Mouse (Mus musculus): ENCODE data around the gene Abcc6.

The Abcc6 gene

DNA sequence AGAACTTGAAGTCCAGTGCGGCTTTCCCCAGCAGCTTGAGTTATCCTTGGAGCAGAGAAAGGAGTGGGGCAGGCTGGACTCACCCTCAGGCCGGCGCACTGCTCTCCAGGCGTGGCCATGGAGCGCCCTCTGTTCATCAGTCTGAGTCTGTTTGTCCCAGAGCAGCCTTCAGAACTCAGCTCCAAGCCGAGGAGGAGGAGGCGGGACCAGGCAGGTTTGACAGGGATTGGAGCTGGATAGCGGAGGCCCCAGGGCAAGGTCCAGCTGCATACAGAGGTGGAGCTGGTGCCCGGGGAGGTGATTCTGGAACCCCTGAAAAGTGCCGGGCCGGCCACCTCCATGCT lies at the start of gene Abcc6:
Abcc6 (minus strand) TSS at position 158 of the 344 bp plus-strand sequence.
- DNase-seq (ENCODE audit: low read depth, low spot score), result no peak

DNA sequence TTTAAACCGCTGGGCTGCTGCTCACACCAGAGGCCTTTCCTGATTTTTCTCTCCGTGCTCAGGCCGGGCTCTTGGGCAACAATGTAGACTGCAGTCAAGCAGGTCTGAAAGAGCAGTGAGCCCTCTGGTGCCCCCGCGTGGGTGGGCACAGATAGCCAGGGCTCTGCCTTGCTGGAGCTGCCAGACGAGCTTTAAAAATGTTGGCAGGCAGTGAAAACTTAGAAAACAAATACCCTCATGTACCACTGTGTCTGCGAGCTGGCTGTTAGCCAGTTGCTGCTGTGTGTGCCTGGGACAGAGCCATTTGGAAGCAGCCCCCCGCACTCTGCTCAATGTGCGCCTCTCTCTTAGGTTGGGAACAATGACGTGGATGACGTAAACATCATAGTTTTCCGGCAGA lies 47.6 kb upstream of the Abcc6 start:
- DNase-seq (ENCODE audit: low read depth, low spot score), result no peak

DNA sequence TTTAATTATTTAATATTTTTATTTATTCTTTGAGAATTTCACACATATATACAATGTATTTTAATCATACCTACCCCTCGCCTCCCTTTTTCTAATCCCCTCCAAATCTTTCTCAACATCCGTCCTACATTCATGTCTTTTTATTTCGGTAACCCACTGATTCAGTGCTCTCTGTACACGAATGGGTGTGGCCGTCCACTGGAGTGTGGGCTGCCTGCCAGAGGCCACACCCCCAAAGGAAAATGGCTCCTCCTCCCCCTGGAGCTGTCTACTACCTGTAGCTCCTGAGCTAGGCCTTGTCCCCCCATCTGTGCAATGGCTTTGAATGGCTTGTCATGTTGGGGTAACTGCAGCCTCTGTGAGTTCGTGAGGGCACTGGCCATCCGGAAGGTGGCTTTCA lies 46.7 kb upstream of the Abcc6 start:
- no peak for DNase-seq (ENCODE audit: low read depth, low spot score)

DNA sequence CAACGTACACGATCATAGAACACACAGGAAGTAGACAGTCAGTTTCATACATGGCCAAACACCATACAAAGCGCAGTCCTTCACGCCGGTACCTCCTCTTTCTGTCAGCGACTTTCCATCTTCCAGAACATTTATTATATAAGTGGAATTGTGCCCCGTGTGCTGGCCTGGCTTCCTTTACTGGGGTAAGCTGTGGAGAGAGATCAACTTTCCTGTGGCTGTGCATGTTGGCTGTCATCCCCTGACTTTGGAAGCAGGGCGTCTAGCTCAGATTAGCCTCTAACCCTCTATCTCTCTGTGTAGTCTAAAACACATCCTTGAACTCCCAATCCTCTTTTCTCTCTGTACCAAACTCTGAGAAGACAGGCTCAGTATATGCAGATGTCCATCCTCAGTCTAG lies 38.7 kb upstream of the Abcc6 start:
- no peak for DNase-seq (ENCODE audit: low read depth, low spot score)

DNA sequence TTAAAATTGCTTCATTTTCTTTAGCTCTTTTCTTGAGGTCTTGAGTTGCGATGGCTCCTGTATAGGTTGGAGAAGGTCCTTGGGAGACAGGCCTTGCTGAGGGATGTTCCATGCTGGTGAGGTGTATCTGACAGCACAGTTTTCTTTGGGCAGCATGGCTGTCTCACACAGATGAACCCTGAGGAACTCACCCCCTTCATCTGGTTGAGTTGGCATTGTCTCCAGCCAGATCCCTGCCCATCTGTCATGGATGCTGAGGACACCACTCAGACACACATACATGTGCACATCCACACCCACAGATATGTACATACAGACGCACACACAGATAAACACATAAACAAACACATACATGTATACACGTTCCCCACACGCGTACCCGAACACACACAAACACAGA lies 33.2 kb upstream of the Abcc6 start:
- no peak for DNase-seq (ENCODE audit: low read depth, low spot score)

DNA sequence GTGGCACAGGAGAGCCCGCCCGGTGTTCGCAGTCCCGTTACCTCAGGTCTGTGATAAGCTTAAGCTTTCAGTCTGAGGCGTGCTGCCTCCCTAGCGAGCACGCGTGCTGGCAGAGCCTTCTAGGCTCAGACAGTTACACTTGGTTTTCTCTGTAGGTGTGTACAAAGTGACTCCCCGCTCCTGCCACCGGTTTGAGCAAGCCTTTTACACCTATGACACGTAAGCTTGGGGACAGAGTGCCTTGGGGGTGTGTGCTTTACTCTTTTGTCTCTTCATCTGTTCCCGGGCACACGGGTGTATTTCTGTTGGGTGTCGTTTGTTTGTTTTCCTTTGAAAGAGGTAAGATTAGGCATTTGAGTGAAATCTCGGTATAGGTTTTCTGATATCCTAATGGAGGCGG lies 31.5 kb upstream of the Abcc6 start:
- DNase-seq (ENCODE audit: low read depth, low spot score), result no peak

DNA sequence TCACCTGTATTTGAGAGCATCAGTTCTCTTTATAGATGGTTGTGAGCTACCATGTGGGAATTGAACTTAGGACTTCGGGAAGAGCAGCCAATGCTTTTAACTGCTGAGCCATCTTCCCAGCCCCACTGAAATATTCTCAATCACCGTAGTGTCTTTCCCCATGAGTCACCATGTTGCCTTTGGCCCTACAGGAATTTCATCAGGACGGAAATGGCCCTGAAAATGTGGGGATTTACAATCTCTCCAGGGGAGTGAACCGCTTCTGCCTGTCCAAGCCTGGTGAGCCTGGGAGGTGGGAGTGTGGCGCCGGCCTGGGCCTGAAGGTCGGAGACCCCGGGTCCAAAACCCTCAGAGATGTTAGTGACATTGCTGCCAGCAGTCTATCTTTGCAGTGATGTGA lies 30.6 kb upstream of the Abcc6 start:
- DNase-seq (ENCODE audit: low read depth, low spot score), result no peak

DNA sequence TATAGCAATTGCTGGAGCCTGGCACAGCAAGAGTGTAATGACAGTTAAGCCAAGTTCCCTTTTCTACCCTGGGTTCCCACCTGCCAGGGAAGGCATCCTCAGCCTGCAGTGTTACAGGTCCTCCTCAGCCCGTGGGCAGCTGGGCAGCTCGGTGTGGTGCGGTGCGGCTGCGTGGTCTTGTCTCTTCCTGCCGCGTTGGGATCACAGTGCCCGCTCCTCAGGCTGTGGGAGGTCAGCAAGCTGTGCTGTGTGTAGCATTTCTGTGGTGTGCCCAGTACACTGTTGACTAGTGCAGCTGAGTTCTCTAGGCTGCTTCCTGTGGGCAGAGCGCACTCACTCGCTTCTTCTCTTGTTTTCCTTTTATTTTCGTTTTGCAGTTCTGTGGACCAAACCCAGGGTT lies 28.8 kb upstream of the Abcc6 start:
- no peak for DNase-seq (ENCODE audit: low read depth, low spot score)

DNA sequence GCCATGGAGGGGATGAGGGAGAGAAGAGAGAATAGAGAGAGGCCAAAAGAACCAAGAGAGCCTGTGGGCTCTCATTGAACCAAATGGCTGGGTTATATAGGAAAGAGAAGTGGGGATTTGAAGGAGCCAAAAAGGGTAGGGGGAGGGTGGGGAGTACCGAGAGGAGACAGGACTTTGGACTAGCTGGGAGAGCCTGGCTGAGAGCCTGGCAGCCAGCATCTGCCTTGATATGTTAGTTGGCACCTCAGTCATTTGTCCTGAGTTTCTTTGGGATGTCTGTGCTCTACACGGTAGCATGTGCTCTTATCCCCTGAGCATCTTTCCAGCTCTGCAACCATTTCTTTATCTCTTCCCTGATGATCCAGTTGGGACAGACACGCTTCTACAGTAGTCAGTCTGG lies 23.5 kb upstream of the Abcc6 start:
- no peak for DNase-seq (ENCODE audit: low read depth, low spot score)

DNA sequence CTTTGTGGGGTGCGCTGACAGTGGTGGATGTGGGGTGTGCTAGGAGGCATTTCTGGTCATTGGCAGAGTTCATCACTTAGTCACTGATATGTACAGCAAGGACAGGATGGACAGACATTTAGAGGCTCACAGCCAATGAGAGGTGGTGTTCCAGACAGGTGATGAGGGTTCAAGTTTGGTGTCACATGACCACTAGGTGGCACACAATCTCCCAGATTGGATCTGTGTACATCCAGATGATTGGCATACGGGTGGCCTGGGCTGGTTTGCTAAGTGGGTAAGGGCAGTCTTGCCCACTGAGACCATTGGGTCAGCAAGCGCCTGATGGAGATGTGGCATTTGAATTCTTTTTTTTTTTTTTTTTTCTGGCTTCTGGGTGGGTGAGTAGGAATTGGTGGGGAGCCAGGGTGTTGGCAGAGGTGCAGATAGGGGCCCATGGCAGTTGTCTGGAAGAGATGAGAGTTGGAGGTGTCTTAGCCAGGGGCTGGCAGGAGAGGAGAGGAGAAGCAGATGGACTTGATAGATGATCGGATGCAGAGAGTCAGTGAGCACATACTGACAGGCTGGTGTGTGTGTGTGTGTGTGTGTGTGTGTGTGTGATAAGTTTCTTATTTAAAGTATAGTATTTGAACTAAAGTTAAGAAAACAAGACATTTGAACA lies 22.2 kb upstream of the Abcc6 start:
- peak; percentile 22 for DNase-seq (ENCODE audit: low read depth, low spot score)

DNA sequence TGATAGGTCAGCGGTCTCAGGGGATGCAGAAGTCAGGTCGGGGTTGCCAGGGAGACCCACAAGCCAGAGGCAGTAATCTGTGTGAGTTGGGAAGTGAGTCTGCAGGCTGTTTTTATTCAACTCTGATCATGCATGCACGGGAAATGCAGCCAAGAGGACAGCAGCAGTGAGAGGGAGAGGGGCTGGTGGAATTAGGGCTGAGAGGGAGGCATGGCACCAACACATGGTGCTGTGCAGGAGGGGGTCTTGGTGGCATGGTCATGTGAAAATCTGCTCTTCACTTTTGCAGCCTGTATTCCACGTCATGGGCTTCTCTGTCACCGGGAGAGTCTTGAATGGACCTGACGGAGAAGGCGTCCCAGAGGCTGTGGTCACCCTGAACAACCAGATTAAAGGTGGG lies 19.9 kb upstream of the Abcc6 start:
- no peak for DNase-seq (ENCODE audit: low read depth, low spot score)

DNA sequence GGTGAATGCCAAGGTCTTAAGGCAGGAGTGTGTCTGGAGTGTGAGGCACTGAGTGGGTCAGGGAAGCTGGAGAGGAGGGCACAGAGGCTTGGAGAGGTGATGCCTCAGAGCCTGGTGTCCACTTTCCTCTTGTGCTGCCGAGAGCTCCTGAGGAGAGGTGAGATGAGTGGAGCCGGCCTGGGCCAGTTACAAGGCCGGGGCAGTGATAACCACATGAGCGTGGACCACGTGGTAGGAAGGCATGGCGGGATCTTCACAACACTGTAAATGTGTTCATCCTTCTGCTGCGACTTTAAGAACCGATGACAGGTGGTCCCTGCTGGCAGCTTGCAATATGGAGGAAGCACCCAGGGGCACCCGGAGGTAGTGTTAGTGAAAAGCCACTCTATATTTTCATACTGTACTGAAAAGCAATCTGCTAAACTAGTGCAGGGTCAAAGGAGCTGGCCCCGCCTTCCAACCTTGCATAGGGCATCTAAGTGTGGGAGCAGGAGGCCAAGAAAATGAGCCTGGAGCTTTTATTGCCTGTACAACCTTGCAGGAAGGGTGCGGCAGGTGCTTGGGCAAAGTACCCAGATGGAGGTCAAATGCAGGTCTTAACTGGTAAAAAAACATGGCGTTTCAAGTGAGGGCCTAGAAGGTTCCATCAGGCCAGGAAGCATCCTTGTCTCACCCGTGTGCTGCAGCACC lies 17.9 kb upstream of the Abcc6 start:
- DNase-seq (ENCODE audit: low read depth, low spot score), result no peak

DNA sequence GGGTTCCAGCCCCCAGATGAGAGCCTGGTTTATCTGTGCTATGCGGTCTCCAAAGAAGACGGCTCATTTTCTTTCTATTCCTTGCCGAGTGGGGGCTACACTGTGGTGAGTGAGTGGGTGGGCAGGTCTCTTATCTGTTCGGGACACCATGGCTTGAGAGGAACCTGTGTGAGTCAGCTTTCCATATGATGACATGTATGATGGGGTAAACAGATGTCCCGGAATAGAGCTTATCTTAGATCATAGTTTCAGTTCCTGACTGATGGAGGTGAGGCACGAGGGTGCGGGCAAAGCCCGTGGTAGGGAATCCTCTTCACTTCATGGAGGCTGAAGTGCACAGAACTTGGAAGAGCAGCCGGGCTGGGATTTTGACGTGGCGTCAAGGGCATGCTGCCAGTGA lies 15.8 kb upstream of the Abcc6 start:
- DNase-seq (ENCODE audit: low read depth, low spot score), result no peak

DNA sequence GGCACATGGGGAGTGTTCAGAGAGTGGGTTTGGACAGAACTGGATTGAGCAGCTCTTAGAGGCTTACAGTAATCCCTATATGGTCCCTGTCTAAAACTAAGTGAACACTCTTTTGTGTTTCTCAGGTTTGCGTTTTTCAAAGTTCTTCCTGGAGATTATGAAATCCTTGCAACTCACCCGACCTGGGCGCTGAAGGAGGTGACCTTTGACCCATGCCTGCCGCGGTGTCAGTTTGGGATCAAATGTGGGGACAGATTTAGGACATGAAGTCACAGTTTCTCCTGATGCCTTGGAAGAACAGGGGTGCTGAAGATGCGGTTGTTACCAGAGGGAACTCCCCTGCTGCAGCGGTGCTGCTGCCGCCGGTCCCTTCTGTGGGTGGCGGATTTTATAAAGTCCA lies 14.0 kb upstream of the Abcc6 start:
- no peak for DNase-seq (ENCODE audit: low read depth, low spot score)

DNA sequence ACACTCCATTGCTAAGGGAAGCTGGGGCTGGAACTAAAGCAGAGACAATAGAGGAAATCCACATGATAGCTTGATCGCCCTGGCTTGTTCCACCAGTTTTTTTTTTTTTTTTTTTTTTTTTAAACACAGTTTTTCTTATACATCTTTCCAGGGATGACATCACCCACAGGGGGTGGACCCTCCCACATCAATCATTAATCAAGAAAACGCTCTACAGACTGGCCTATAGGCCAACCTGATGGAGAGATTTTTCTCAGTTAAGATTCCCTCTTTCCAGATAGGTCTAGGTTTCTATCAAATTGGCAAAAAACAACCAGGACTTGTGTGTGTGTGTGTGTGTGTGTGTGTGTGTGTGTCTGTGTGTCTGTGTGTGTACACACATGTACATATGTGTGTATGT lies 9.8 kb upstream of the Abcc6 start:
- DNase-seq (ENCODE audit: low read depth, low spot score), result no peak

DNA sequence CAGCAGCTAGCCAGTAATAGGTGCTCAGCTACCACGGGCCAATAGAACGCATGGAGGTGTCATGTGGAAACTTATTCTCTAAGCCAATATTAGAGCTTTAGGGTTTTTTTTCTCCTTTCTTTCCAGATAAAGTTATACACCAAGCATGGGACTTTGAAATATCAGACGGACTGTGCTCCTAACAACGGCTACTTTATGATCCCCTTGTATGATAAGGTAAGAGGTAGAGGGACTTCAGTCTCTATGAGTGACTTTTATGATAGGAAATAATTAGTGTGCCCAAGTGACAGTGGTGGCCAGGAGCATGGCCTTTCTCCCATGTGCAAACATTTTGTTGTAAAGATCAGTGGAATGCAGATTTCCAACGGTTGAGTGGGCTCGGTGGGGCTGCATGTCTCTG lies 7.3 kb upstream of the Abcc6 start:
- no peak for DNase-seq (ENCODE audit: low read depth, low spot score)

DNA sequence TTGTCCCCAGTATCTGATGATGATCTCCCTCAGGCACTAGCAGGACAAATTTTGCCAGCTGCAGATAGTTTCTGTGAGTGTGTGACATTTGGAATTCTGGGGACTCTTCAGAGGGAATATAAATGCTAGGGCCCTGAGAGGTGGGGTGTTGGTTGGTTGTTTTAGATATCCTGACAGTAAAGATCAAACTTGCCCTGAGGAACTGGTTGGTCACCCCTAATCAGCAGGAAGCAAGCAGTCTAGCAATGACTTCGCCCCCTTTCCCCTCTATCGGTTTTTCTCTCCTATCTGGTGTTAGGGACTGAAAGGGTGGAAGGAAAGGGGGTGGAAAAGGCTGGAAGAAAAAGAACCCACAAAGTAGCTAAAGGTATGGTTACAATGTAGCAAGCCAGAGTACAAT lies 5.4 kb upstream of the Abcc6 start:
- DNase-seq (ENCODE audit: low read depth, low spot score), result no peak

DNA sequence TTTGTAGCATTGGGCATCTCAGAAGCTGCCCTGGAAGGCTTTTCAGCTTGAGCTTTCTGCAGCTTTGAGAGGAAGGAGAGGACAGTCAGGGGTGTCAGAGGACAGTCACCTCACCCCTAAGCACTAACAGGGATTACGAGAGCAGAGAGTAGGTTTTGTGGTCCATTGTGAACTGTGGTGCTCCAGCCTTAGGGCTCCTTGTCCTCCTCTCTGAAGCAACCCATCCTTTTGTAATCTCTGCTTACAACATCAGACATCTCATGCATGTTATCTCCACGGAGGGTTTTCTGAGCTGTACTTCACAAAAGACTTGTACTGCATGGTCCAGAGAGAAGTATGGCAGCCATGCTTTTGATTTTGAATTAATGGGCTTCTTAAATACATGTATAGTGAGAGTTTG lies 4.9 kb upstream of the Abcc6 start:
- no peak for DNase-seq (ENCODE audit: low read depth, low spot score)

DNA sequence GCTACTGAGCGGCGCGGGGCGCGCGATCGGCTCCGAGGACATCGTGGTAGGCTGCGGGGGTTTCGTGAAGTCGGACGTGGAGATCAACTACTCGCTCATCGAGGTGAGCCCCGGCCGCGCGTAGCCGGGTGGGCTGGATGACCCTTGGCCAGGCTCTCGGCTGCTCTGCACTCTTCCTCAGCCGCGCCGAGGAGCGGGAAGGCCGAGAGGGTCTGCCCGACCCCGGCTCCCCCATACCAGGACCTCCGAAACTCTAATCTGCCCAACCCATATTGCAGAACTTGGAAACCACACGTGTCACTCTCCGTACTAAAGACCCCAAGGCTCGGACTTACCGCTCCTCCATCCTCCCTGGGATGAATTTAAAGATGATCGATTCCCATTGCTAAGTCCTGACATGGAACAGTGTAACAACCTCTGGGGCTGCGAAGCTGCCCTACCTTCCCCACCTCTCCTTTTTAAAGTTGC lies 3.8 kb upstream of the Abcc6 start:
- DNase-seq (ENCODE audit: low read depth, low spot score), result no peak

DNA sequence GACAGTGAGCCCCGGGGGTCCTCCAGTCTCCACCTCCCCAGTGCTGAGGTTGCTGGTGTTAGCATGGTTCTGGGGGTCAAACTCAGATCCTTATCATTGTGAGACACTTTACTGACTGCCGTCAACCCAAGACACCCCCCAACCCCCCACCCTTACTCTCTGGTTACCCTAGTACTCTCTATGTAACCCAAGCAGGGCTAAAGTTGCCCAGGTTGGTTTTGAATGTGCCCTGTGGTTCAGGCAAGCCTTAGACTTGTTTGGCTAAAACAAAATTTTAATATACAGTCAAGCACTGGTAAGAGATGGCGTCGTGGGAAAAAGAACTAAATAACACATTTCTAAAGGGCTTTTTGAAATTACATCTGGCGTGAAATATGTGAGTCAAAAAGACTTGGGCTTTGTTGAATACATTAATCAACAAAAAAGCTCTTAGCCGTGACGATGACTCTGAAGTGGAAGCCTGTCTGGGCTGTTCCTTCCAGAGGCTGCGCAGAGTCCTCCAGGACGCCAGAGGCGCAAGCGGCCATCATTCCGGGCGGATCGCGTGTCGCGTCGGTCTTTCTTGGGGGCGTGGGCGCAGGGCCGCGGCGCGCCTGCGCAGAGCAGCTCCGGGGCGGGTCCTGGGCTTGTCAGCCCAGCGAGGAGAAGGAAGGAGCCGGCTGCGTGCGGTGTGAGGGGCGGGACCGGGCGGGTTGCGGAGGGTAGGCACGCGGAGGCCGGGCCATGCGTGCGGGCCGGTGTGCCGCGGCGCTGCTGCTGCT lies 3.2 kb upstream of the Abcc6 start, which contains the start of gene Nomo1:
Nomo1 (plus strand) TSS at position 590 of the 761 bp plus-strand sequence.
- DNase-seq (ENCODE audit: low read depth, low spot score), result peak; percentile 98

DNA sequence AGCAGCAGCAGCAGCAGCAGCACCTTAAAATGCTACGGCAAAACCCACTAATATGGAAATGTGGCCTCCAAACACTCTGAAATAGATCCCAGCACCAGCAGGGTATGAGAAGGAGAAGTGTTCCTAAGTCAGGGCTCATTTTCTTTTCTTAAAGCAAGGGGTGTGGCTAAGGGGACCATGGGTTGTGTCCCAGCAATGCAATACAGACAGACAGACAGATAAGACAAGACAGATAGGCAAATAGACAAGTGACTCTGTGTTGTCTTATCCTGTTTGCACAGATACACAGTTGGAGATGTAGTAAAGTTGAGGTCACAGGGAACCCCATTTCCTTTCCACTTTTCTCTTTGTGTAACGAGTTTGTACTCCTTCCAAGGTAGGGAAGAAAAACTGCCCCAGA lies 973 bp upstream of the Abcc6 start:
- peak; percentile 31 for DNase-seq (ENCODE audit: low read depth, low spot score)

DNA sequence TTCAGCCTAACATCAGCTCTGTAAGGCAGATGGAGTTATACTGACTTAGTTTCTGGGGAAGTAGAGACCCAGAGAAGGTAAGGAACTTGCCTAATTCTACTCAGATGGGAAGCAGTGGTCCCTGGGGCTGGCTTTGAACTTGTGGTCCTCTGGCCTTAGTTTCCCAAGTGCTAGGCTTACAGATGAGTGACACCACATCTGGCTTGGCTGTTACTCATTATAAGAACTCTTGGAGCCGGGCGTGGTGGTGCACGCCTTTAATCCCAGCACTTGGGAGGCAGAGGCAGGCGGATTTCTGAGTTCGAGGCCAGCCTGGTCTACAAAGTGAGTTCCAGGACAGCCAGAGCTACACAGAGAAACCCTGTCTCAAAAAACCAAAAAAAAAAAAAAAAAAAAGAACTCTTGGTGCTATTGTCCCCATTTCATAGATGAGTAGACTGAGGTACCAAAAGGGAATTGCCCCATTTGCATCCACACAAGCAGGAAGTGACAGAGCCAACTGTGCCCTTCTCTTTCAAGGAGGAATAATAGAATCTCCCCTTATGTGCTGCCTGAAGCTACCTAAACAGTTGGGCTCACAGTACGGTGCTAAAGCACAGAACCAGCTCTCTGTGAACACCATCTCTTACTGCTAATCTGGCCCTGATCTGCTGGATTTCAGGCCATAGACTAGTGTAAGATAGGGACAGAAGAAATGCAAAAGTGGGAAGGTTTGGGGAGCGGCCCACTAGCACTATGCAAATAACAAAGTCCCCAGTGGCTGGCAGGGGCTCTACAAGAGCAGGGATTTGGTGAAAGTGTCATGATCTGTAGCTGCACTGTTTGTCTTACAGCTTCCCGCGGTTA lies 580 bp downstream of the Abcc6 start:
- DNase-seq (ENCODE audit: low read depth, low spot score), result peak; percentile 71
